9 mouse cellular contexts compared by ENCODE assay signal in the genomic region with DNA sequence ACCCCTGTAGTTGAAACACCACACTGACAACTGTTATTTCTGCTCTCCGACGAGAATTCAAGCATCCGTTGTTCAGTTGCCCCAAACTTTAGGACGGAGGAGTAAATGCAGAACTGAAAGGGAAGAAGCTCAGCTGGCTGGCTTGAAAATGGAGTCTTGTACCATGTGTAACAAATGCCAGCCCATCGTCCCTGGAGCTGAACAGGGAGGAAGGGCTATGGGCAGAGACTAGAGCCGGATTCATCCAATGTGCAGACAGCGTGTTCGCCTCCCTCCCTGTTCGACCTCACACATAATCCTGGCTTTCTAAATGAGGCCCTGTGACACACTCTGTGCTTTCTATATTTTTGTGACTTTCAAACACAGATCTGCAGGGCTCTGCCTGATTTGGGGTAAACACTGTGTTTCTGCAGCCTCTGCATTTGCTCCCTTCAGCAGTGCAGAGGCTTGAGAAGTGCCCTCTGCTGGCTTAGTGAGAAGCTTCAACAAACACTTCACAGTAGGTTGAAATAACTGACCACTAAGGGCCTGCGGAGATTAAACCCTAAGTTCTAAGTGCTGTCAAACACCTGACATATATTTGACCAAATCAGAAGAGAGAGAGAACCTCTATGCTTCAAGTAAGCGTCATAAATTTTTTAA.
DNase-seq lines count a peak whose midpoint lies in the region; ATAC-seq lines count a peak whose summit lies in the region.
"Had no signal": no experiment of that assay in that cellular context is flagged by ENCODE, and none has a peak within 500 bp of the region (broad histone marks: within the 10 kb centered on the region; RNA-seq: fewer than 3 reads in every experiment).

No protein-coding gene starts in this region.

- no peak overlapping the region for H3K4me3 ChIP-seq in liver, embryonic 11.5 days (ENCODE audit: low read depth, low read length)
- H3K4me3 ChIP-seq in liver, embryonic 12.5 days: no peak overlapping the region
- no peak overlapping the region for H3K4me3 ChIP-seq in embryonic facial prominence, embryonic 15.5 days (replicated peaks)
- H3K4me3 ChIP-seq in neural tube, embryonic 15.5 days (replicated peaks): no peak overlapping the region

- no peak overlapping the region for H3K9ac ChIP-seq in liver, embryonic 11.5 days (ENCODE audit: low read depth, low read length)
- H3K9ac ChIP-seq in liver, embryonic 12.5 days: no peak overlapping the region
- H3K9ac ChIP-seq in embryonic facial prominence, embryonic 15.5 days: no peak overlapping the region
- no peak overlapping the region for H3K9ac ChIP-seq in neural tube, embryonic 15.5 days (replicated peaks)

- H3K4me2 ChIP-seq in liver, embryonic 11.5 days: no peak overlapping the region
- no peak overlapping the region for H3K4me2 ChIP-seq in liver, embryonic 12.5 days
- no peak overlapping the region for H3K4me2 ChIP-seq in embryonic facial prominence, embryonic 15.5 days (replicated peaks)
- no peak overlapping the region for H3K4me2 ChIP-seq in neural tube, embryonic 15.5 days

- no peak overlapping the region for H3K27ac ChIP-seq in liver, embryonic 11.5 days (ENCODE audit: low read depth, low read length)
- H3K27ac ChIP-seq in liver, embryonic 12.5 days: no peak overlapping the region
- 0 out of 2 replicates have a peak overlapping the region, but pooled peaks have one; percentile 39 for H3K27ac ChIP-seq in embryonic facial prominence, embryonic 15.5 days (replicated peaks)
- H3K27ac ChIP-seq in neural tube, embryonic 15.5 days (replicated peaks): no peak overlapping the region; the same call in 1 of the 2 replicates
- H3K27ac ChIP-seq: macrophage had no signal

- no peaks in the 10 kb centered on the region for H3K9me3 ChIP-seq in liver, embryonic 11.5 days (ENCODE audit: control insufficient read depth, low read length)
- H3K9me3 ChIP-seq in liver, embryonic 12.5 days (replicated peaks): no peaks in the 10 kb centered on the region
- no peaks in the 10 kb centered on the region for H3K9me3 ChIP-seq in embryonic facial prominence, embryonic 15.5 days (replicated peaks)
- H3K9me3 ChIP-seq in neural tube, embryonic 15.5 days (replicated peaks): no peaks in the 10 kb centered on the region

- WGBS in liver, embryonic 11.5 days: 87% methylated on average over 11 of the region's 11 CpGs
- 75% methylated on average over 11 of the region's 11 CpGs for WGBS in liver, embryonic 12.5 days (ENCODE audit: insufficient replicate concordance)
- WGBS in embryonic facial prominence, embryonic 15.5 days: 79% methylated on average over 11 of the region's 11 CpGs
- WGBS in neural tube, embryonic 15.5 days: 90% methylated on average over 11 of the region's 11 CpGs

- no peaks in the 10 kb centered on the region for H3K27me3 ChIP-seq in liver, embryonic 11.5 days (replicated peaks; ENCODE audit: control insufficient read depth, insufficient read depth, low read length)
- H3K27me3 ChIP-seq in liver, embryonic 12.5 days (replicated peaks): no peaks in the 10 kb centered on the region
- H3K27me3 ChIP-seq in embryonic facial prominence, embryonic 15.5 days: no peaks in the 10 kb centered on the region
- no peaks in the 10 kb centered on the region for H3K27me3 ChIP-seq in neural tube, embryonic 15.5 days (replicated peaks)

- no peaks in the 10 kb centered on the region for H3K4me1 ChIP-seq in liver, embryonic 11.5 days (replicated peaks; ENCODE audit: control insufficient read depth, insufficient read depth, low read length)
- H3K4me1 ChIP-seq in liver, embryonic 12.5 days: peaks cover 15% of the 10 kb centered on the region
- H3K4me1 ChIP-seq in embryonic facial prominence, embryonic 15.5 days: no peaks in the 10 kb centered on the region
- no peaks in the 10 kb centered on the region for H3K4me1 ChIP-seq in neural tube, embryonic 15.5 days

- no peaks in the 10 kb centered on the region; the same call in 1 of the 2 replicates for H3K36me3 ChIP-seq in liver, embryonic 11.5 days (ENCODE audit: control insufficient read depth, insufficient read depth, low read length)
- peaks cover 35% of the 10 kb centered on the region for H3K36me3 ChIP-seq in liver, embryonic 12.5 days
- H3K36me3 ChIP-seq in embryonic facial prominence, embryonic 15.5 days: peaks cover 8% of the 10 kb centered on the region; the same call in 1 of the 2 replicates
- H3K36me3 ChIP-seq in neural tube, embryonic 15.5 days: peaks cover 9% of the 10 kb centered on the region; the same call in 1 of the 2 replicates

- DNase-seq in cerebellum, adult 18-20 months: peak; percentile 42 to 58
- no peak for DNase-seq in cerebellum, adult 11-12 months
- DNase-seq in liver, embryonic 11.5 days (ENCODE audit: low spot score): no peak
- peak; percentile 58 for DNase-seq in layer of hippocampus, adult 9-11 months
- DNase-seq in testis, postnatal 10 days (ENCODE audit: low spot score): no peak

- 0 out of 2 replicates have a peak, but pooled peaks have one; percentile 16 for ATAC-seq in liver, embryonic 11.5 days (replicated peaks; ENCODE audit: low FRiP score)
- ATAC-seq in liver, embryonic 12.5 days: no peak
- ATAC-seq in embryonic facial prominence, embryonic 15.5 days (ENCODE audit: insufficient number of reproducible peaks, low FRiP score, low TSS enrichment, low read depth): no peak
- ATAC-seq in neural tube, embryonic 15.5 days (ENCODE audit: low FRiP score): peak; percentile 75

Comparison
In these comparisons a context has a peak if more than half of its experiments do, and no peak if none do; other contexts are left out.
1. DNase-seq: peak in cerebellum, adult 18-20 months (2 of 2) and layer of hippocampus, adult 9-11 months (single experiment); none in cerebellum, adult 11-12 months (single experiment), liver, embryonic 11.5 days (single experiment) and testis, postnatal 10 days (single experiment).
2. ATAC-seq: peak in liver, embryonic 11.5 days (single experiment) and neural tube, embryonic 15.5 days (single experiment); none in liver, embryonic 12.5 days (single experiment) and embryonic facial prominence, embryonic 15.5 days (single experiment).